Mouse (Mus musculus) spleen, embryonic (tissue): Measurements from ENCODE around the gene Gatb.
"Not testable (repeated sequence)": the region's sequence is repeated elsewhere in the genome, so short reads cannot be mapped to it uniquely, and the experiment has no call there.

Source experiments
- CTCF ChIA-PET: fragments of 350-600 bp; sonication (Branson Sonifier 250); formaldehyde crosslinking; loops from one replicate; lab custom pipeline; 2022; lab: Charles Lee

The Gatb gene

DNA sequence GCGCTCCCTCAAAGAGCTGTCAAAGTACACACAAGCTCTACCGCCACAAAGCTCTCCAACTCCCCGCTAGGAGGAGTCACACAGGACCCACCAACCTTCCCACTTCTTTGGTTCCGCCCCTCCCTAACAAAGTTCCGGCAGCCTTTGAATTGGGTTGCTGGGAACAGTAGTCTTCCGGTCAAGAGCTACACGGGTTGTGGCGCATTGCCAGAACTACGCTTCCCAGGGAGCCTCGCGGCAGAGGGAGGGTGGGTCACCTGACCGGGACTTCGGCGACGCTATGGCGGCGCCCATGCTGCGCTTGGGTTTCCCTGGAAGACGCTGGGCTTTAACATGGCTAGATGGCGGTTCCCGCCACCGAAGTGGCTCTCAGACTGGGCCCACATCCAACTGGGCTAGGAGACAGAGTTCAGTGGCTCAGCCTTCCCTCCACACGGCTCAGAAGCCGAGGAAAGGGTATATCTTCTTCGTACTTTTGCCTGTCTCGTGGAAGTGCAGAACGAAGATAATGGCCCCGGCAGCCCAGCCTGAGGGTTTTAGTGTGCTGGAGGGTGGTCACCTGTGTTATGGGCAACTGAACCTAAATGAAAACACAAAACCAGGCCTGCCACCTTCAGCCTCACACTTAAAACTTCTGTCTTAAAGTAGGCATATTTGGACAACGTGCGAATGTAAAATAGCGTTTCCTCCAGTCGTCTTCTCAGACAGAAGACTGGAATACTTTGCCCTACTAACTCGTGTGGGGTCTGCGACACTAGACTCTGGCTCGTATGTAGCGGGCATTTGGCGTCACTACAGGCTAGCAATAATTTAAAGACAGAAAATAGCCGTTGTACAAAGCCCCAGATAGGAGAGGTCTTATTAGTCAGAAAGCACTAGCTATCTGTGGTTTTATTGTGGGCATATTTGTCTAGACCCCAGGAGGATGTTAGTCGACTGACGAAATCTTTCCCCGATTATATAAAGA lies at the start of gene Gatb:
Gatb (plus strand) TSS at position 256 of the 967 bp plus-strand sequence.
- CTCF ChIA-PET: no interaction called here

DNA sequence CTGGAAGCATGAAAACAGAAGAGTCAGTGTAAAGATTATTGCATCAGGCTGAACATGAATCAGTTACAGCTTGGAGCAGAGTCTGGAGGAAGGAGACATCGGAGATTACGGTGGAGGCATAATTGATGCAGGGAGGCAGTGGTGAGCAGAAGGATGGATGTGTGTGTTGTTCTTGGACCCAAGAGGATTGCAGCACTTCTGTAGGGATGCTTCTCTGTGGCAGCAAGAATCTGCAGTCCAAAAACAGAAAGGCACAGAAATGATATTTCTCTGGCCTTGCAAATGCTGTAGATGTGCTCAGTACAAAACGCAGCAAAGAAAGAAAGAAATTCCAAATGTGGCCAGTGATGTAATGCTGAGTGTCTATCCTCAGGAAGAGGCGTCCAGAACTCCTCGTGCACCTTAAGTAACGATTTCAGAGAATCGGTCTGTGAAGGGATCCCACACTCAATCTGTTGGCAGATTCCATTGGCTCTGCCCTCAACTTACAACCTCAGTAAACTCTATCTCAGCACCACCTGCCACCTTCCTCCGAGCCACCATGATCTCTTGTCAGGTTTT lies 43.2 kb upstream of the Gatb start:
- CTCF ChIA-PET: no interaction called here

DNA sequence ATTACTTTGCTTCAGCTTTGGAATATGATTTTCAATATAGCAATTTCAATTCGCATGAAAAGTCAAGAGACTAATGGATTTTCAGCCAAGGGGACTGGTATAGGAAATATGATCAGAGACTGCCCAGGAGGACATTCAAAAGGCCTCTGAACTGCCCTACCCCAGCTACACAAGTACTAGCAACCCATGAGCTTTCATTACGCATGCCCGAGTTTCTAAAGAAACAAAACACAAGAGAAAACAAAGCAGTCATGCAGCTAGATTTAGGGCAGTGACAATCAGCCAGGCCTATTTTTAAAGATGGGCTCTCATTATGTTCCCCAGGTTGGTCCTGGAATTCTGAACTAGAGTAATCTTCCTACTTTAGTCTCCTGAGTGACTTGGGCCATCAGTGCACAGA lies 41.5 kb upstream of the Gatb start:
- CTCF ChIA-PET: no interaction called here

DNA sequence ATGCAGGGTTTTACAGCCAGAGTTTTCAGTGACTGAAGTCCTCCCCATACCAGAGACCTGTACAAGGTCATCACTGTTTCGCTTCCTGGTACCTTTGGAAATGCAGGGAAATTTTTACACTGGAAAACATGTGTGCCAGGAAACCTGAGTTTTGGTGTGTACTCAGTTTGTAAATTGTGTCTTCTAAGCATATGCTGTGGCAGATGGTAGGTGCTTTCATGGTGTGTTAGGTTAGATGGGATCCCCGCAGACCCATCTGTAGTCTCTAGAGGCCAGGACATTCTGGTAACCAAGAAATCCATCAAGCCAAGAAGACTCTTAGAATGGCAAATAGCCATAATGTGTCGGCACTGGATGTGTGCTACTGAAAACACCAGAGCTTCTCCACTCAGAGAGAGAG lies 38.9 kb upstream of the Gatb start:
- CTCF ChIA-PET: no interaction called here

DNA sequence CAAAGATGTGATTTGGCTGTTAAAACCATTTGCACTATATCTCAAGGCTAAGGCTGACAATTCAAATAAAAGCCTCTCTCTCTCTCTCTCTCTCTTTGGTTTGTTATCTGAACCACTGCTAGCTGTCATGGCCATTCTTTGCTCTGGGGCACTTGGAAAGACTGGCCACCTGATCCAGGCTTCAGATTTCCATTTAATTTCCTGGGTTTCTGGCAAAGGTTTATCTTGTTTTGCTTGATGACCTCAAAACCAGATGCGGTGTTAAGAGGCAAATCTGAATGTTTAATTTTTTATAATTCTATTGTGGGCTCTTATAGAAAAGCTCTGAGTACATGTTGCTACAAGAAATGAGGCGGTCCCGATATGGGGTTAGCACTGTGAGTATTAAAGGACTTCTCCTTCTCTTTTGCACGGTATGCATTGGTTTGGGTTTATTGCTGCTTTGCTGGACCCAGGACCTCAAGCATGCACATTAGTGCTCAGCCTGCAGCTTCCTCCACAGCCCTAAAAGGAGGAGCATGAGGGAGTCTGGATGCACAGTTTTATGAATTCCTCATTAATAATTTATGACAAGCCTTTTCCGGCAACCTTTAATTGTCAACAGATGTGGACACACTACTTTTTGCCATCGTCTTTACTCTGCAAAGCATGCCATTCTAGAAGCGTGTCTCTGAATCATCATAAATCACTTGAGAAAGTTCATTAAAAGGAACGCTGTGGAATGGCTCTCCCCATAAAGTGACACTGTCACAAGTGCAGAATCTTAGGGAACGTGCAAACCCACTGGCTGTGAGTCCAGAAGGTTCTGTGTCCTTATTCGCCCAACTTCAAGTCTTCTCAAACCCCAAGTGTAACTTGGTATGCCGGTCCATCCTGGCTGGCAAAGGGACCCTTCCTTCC lies 38.0 kb upstream of the Gatb start:
- CTCF ChIA-PET: no interaction called here

DNA sequence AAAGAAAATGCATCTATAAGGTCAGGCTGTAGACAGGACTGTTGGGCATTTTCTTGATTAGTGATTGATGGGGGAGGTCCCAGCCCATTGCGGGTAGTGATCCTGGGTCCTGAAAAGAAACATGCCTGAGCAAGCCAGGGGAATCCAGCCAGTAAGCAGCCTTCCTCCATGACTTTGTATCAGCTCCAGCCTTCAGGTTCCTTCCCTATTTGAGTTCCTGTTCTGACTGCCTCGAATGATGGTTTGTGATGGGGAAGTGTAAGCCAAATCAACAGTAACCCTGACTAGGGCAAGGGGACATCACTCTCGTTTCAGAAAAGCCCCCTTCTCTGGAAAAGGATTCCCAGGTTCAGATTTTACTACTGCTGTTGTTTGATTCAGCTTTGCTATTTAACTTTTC lies 31.2 kb upstream of the Gatb start:
- CTCF ChIA-PET: interaction anchor here (1.1 kb wide), 1 partner anchor 10 kb away, joined by 3 read pairs; no protein-coding TSS in a partner anchor

DNA sequence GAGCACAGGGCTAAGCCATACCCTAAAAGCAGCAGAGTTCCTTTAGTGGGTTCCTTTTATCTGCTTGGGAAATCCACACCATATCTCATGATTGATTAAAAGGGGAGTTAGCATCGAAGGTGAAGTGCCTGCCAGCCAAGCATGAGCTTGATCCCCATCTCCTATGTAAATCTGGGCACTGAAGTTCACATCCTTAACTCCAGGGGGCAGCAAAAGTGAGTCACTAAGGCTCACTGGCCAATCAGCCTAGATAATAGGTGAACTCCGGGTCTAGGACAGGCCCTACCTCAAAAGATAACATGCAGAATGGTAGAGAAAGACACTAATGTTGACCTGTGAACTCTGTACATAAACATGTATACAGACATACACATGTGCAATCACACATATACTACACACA lies 30.3 kb upstream of the Gatb start:
- CTCF ChIA-PET: no interaction called here

DNA sequence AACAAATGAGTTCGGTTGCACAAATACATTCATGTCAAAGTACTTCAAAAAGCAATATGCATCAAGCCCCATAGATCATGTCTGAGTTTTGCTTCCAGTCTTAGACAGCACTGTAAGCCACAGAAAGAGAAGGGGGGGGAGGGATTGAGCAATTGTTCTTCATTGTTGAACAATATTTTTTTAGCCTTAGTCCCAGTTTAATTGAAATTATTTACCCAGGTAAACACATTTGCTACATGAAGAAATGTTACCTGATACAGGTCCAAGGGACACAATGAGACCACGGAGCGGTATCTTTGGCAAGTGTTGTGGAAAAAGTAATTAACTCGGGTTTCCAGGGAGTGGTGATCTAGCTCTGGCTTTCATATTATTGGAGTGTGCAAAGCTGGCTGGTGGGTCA lies 23.6 kb upstream of the Gatb start:
- CTCF ChIA-PET: interaction anchor here (0.7 kb wide), 1 partner anchor 995 kb away, joined by 6 read pairs; no protein-coding TSS in a partner anchor

DNA sequence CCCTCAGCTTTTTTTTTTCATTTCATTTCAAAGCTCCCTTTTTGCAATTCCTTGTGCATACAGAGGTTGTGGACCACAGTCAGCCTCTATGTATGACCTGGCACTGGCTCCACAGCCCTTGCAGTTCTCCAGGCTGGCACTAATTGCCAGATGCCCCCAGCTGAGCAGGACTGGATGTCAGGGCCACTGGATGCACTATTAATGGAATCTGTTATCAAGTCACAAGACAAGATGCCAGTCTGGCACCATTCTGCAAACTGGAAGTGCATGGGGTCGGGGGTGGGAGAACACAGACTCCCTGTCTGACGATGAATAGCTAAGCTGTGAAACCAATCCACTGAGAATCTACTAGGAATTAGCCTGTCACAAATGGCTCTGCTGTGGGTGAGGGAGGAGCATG lies 22.6 kb upstream of the Gatb start:
- CTCF ChIA-PET: no interaction called here

DNA sequence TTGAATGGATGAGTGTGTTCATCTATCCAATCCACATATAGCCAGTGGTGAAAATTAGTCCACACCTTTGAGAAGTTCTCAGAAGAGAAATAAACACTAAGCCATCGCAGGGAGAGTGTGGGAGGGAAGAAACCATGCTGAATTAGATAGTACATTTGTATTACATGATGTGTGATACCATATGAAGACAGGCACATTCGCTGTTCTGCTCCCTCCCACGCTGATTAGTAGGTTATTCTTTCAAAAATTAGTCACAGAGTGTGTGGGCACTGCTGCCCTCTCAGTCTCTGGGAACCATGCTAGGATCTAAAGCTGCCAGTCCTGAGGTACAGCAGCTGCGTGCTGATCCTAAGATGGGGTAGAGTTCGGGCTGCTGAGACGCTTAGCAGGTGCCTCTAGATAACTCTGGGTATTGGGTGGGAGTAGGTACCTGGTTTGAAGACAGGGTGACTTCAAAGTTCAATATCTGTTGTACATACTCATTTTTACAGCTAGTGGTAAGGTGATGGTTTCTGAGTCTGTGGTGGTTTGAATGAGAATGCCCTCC lies 20.1 kb upstream of the Gatb start:
- CTCF ChIA-PET: no interaction called here

DNA sequence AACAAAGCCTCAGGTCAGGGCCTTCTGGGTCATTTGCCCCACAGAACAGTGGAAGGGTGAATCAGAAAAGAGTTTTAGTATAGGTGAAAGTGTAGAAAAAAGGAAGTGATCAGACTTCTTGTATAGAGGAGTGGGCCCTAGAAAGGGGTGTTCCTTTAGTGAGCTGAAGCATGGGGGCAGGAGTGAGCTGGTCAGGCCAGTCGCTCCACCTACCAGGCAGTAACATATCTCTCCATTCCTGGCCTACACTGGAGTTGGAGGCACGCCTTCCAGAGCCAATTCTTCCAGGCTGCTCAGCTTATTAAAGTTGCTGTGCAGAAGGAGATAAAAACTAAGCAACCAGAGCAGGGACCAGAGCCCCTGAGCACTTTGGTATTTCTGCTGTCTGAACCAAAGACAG lies 9.3 kb upstream of the Gatb start:
- CTCF ChIA-PET: no interaction called here

DNA sequence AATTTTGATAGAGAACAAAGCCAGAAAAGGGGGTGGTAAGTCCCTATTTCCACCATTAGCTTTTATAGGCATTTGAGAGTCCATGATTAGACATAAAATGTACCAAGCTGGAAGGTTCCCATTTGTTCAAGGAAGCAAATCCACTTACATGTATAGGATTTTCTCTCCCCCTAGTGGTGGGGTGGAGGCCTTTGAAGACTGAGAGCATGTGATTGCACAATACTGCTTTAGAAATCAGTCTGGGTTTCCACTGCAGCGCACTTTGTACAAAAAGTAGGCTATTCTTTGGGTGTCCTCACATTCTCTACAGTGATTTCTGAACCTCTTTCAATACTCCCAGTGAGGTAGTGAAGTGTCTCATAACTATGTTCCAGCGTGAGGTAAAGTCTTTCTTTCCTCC lies 2.6 kb upstream of the Gatb start:
- CTCF ChIA-PET: no interaction called here

DNA sequence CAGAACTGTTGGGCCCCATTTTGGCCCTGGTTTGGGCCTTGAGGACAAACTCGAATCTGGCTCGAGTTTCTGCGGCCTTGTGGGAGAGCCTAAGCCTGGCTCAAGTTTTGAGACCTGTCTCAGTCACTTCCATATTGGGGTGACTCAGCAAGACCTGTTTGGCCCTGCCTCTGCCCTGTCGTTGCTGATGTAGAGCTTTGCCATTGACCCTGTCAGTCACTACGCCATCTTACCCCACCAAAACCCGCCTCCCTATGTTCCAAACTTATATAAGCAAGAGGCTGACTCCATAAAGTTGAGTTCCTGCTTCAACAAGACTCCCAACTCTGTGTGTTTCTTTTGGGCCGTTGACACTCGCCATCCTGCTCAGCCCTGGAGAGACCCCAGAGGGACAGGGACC lies 1.4 kb upstream of the Gatb start:
- CTCF ChIA-PET: not testable (repeated sequence)

DNA sequence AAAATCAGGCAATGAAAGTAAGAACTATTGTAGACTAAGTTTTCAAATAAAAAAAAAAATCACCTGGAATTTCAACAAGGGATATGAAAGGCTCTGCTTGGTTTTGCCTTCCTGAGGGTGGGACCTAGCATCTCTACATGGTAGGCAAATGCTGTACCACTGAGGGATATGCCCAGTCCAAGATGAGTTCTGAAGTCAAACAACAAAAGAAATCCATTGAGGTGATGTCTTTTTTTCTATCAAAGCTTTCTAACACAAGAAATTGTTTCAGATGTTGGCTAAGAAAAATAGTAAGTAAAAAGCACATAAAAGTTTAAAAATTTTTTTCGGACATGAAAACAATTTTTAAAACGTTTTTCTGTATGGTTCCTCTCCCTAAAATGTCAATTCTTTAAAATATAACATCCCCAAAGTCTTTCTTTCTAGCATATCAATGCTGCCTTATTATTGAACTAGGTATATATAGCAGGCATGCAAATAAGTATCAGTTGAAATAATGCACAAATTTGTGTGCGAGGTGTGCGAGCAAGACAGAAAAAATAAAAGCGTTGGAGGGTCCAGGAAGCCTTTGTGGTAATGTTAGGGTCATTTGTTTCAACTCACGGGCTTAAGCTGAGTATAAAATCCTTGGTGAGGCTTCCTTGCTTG lies 579 bp upstream of the Gatb start:
- CTCF ChIA-PET: no interaction called here

DNA sequence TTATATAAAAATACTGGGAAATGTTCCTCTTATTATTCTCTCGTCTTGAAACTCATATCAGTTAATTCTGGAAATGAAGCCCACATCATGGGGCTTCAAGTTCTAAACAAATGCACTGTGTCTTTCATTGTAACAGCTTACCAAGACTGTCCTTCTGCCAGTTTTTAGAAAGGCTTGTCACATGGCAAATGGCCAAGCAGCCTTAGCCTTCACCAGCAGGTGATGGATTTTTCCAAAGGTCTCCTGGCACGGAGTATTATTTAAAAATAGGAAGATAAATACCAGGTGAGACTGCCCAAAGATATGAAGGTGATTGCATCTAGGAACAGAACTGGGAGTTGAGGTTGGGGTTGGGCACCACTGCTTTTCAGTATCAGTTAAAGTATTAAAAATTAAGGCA lies 8.8 kb downstream of the Gatb start:
- CTCF ChIA-PET: no interaction called here

DNA sequence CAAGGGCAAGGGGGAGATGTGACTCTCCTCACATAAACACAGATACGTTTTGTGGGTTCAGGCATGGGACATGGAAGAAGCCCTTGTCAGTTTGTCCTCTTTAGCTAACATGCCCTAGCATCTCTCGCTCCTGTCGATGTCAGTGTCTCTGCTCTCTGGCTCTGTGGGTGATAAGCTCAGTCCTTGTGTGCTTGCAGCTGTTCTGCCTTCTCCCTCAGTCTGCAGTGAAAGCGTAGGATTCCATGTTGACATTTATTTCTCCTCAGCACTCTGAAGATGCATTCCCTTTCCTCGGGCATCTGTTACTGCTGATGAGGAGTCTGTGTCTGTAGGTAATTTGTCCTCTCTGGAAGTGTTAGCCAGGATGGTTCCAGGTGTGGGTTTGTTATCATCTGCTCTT lies 9.3 kb downstream of the Gatb start:
- CTCF ChIA-PET: no interaction called here

DNA sequence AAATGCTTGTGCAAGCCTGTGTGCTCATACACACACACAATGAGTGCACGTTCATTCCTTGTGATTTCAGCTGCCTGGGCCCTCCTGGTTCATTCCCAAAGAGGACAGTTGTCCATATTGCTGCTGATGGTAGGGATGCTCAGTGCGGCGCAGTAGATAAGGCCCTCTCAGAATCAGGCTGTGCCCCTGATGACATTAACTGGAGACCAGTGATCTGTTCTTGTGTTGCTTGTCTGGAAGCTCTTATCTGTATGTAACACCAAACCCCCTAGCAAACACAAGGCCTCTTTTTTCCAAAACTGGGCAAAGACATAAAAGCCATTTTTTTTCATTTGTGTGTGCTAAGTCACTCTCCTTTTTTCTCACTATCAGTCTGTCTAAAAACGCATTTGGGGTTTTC lies 11.0 kb downstream of the Gatb start:
- CTCF ChIA-PET: no interaction called here

DNA sequence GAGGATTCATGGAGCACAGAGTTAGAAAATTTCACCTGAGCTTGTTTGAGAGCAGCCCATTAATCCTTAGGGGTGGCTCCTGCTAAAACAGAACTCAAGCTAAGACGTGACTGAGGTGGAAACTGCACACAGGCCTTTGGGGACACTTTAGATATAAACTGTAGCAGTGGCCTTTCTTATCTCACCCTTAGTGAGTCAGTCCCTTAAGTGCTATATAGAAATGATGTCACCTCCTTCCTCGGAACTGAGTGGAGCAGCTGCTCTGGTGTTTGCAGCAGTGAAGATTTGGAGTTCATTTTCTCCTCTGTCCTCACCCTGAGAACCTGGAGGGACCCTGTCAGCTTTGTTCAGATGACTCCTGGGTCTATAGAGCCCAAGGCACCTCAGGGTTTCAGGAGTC lies 14.8 kb downstream of the Gatb start:
- CTCF ChIA-PET: no interaction called here

DNA sequence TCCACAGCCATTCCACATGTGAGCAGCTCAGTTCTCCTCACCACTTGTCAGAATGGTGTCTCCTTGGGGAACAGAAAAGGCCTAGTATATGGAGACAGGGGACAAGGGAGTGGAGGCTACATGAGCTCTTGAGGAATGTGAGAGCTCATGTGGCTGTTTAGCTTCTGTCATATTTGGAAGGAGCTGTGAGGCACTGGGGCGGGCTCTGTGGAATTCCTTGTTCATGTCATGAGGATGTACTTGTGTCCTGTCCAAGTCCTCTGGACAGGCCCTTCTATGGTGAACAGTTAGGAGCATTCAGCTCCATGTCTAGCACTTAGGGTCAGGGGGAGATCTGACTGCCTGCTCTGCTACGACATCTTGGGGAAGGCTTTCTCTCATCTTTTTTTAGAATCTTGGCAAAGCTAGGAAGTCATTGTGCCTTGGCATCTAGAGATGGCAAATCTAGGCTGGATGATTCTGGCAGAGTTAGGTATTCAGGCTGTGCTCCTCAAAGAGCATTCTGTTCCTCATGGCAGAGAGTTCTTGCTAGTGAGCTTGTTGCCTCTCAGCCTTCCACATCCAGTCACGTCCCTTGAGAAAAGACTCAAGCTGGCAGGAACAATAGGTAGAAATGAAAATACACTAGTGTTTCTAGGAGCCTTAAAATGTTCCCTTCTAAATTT lies 16.3 kb downstream of the Gatb start:
- CTCF ChIA-PET: no interaction called here

DNA sequence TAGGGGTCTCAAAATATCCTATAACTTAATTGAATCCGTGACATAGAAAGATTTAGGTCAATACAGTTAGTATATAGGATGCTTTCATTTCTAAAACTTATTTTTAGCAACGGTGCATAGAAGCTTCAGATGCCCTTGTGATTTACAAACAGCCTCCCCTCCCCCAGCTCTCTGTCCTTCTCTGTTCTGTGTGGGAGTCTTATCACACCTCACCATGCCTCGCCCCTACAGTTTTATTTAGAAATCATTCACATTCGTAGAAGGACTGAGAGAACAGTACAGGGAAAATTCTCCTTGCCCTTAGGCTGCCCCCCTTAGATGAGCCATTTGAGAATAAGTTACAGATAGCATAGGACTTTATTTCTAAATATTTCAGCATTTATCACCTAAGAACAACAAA lies 18.1 kb downstream of the Gatb start:
- CTCF ChIA-PET: no interaction called here
